Mouse (Mus musculus) heart, postnatal 14 days (tissue): ENCODE data around the gene Dgcr6. TPM values are rescaled to one million over a fixed set of nuclear protein-coding genes. Genes with fewer than 3 reads are reported as not detected.

Source experiments
- DNase-seq, 2 experiments: peaks; one replicate each; pipeline ENCODE4 v3.0.0; 2021 to 2022
- intact Hi-C: fragments of 180-260 bp; cut with DNase I; formaldehyde crosslinking; loops from one replicate; pipeline ENCODE4 v1.15.1; 2025
- total RNA-seq, 2 experiments: library from RNA; stranded (reverse); gene quantifications; 2 replicates each; pipeline ENCODE4 v1.2.3; 2021

The Dgcr6 gene
- total RNA-seq, 2 experiments from 2014 or later: 46.4 to 48.0 TPM

GRCm38 (mm10) chr16:18066060-18067009 lies 13.7 kb downstream of the Dgcr6 start:
- intact Hi-C loops: no loop called here
- DNase-seq: peak; percentile 95 to 96

GRCm38 (mm10) chr16:18068653-18069376 lies 16.2 kb downstream of the Dgcr6 start:
- no peak for DNase-seq
- intact Hi-C loops: no loop called here

- no peak for DNase-seq
- intact Hi-C loops: no loop called here
These were observed 18.1 kb downstream of the Dgcr6 start for GRCm38 (mm10) chr16:18070798-18071197.

GRCm38 (mm10) chr16:18072089-18072488 lies 19.4 kb downstream of the Dgcr6 start:
- intact Hi-C loops: no loop called here
- no peak for DNase-seq

GRCm38 (mm10) chr16:18073259-18073962 lies 20.8 kb downstream of the Dgcr6 start:
- intact Hi-C loops: no loop called here
- no peak for DNase-seq

- intact Hi-C loops: no loop called here
- no peak for DNase-seq
These were observed 22.0 kb downstream of the Dgcr6 start for GRCm38 (mm10) chr16:18074611-18075010.

- intact Hi-C loops: no loop called here
- DNase-seq: no peak
These were observed 22.5 kb downstream of the Dgcr6 start for GRCm38 (mm10) chr16:18075201-18075600.

GRCm38 (mm10) chr16:18078314-18079015 lies 25.8 kb downstream of the Dgcr6 start:
- peak; percentile 50 to 59 for DNase-seq

GRCm38 (mm10) chr16:18079300-18079699 lies 26.6 kb downstream of the Dgcr6 start:
- no peak for DNase-seq
- intact Hi-C loops: no loop called here

More at GRCm38 (mm10) chr16:18078314-18079015, 25.8 kb downstream of the Dgcr6 start:
- intact Hi-C loops: no loop called here

- no peak for DNase-seq
- intact Hi-C loops: no loop called here
These were observed 27.5 kb downstream of the Dgcr6 start for GRCm38 (mm10) chr16:18080171-18080570.

- no peak for DNase-seq
- intact Hi-C loops: no loop called here
These were observed 28.6 kb downstream of the Dgcr6 start for GRCm38 (mm10) chr16:18081149-18081827.

- intact Hi-C loops: no loop called here
- DNase-seq: no peak
These were observed 29.6 kb downstream of the Dgcr6 start for GRCm38 (mm10) chr16:18082291-18082690.

GRCm38 (mm10) chr16:18083231-18083951 lies 30.7 kb downstream of the Dgcr6 start:
- intact Hi-C loops: no loop called here
- peak; percentile 71 to 72 for DNase-seq

GRCm38 (mm10) chr16:18084262-18084661 lies 31.6 kb downstream of the Dgcr6 start:
- intact Hi-C loops: no loop called here
- no peak for DNase-seq

GRCm38 (mm10) chr16:18087101-18087500 lies 34.4 kb downstream of the Dgcr6 start:
- no peak for DNase-seq

GRCm38 (mm10) chr16:18096348-18096747 lies 43.7 kb downstream of the Dgcr6 start:
- intact Hi-C loops: no loop called here
- DNase-seq: no peak

More at GRCm38 (mm10) chr16:18087101-18087500, 34.4 kb downstream of the Dgcr6 start:
- intact Hi-C loops: no loop called here

- intact Hi-C loops: no loop called here
These were observed 50.2 kb downstream of the Dgcr6 start for GRCm38 (mm10) chr16:18102816-18103215.

GRCm38 (mm10) chr16:18103366-18103765 lies 50.7 kb downstream of the Dgcr6 start:
- intact Hi-C loops: no loop called here
- DNase-seq: no peak

More at GRCm38 (mm10) chr16:18102816-18103215, 50.2 kb downstream of the Dgcr6 start:
- no peak for DNase-seq

- no peak for DNase-seq
- intact Hi-C loops: no loop called here
These were observed 51.1 kb downstream of the Dgcr6 start for GRCm38 (mm10) chr16:18103808-18104207.
